Mouse (Mus musculus) kidney, adult 2 months (tissue): ENCODE measurements around the gene Wrb. TPM values are rescaled to one million over a fixed set of nuclear protein-coding genes. Genes with fewer than 3 reads are reported as not detected.

Experiments
- DNase-seq: peaks from one replicate; pipeline ENCODE4 v3.0.0; 2021
- H3K27ac ChIP-seq: fragments of 200-500 bp; 2 replicates; pipeline ENCODE4 v1.5.1; 2012; ENCODE audit warnings: low read depth, low read length, control low read depth, inconsistent platforms; ENCODE audit not compliant: insufficient read depth
- H3K27me3 ChIP-seq: fragments of 200-500 bp; replicated peaks from 2 replicates; pipeline ENCODE4 v1.6.1; 2012; ENCODE audit warnings: mild to moderate bottlenecking, moderate library complexity, low read length, inconsistent platforms; ENCODE audit not compliant: control insufficient read depth, insufficient read depth
- H3K36me3 ChIP-seq: fragments of 200-500 bp; 2 replicates; pipeline ENCODE4 v1.6.1; 2012; ENCODE audit warnings: mild to moderate bottlenecking, moderate library complexity, low read length, inconsistent platforms; ENCODE audit not compliant: control insufficient read depth, insufficient read depth
- H3K4me1 ChIP-seq: fragments of 200-500 bp; 2 replicates; pipeline ENCODE4 v1.6.1; 2011; ENCODE audit warnings: low read length; ENCODE audit not compliant: control insufficient read depth, insufficient read depth
- H3K4me3 ChIP-seq: fragments of 200-500 bp; 2 replicates; pipeline ENCODE4 v1.5.1; 2011; ENCODE audit warnings: mild to moderate bottlenecking, low read depth, low read length, control low read depth; ENCODE audit not compliant: insufficient read depth
- CTCF ChIP-seq: fragments of 200-500 bp; conservative IDR thresholded peaks from 2 replicates; pipeline ENCODE4 v1.5.1; 2011; ENCODE audit warnings: low read depth, mild to moderate bottlenecking, control low read depth, low read length, moderate library complexity, mixed read lengths; ENCODE audit not compliant: insufficient read depth, insufficient read length
- POLR2A ChIP-seq: fragments of 200-500 bp; IDR thresholded peaks from one replicate; pipeline ENCODE4 v1.6.1; 2011; ENCODE audit warnings: low read depth, low read length, control low read depth
- WGBS: fragments of 180-500 bp; shearing (Covaris S2); methylation state at CpG from one replicate; pipeline ENCODE4 v1.1.7; 2018; 5-methylcytosine and 5-hydroxymethylcytosine counted together
- polyA plus RNA-seq: library from polyadenylated mRNA; depleted of rRNA; stranded (reverse); fragments of >200 nt; gene quantifications from 2 replicates; pipeline ENCODE4 v1.2.3, GENCODE M21; 2012

Gene Wrb
- polyA plus RNA-seq, 1 experiment, result 46.9 TPM

DNA sequence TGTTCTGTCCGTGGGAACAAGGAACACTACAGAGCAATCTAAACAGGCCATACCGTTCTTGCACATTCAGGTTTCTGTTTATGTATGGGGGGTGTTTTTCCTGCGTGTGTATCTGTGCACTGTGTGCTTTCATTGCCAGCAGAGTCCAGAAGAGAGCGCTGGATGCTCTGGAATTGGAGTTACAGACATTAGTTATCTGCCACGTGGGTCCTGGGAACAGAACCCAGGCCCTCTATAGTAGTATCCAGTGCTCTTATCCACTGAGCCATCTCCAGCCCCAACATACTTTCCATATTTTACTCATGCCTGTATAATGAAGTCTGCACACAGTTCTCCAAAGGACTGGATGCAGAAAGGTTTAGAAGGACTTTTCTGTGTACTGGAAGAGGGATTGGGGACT lies 607 bp downstream of the Wrb start:
- Histone ChIP-seq H3K36me3 (no peaks in the 10 kb centered on the region), H3K4me3 (peak overlapping the region; percentile 76), H3K27me3 (no peaks in the 10 kb centered on the region), H3K27ac (no peak overlapping the region), H3K4me1 (peaks cover 3% of the 10 kb centered on the region; the same call in 1 of the 2 replicates)
- DNase-seq, result no peak
- WGBS, result 0% methylated on average over 5 of the region's 5 CpGs
- TF ChIP-seq CTCF (no peak), POLR2A (no peak)

GRCm38 (mm10) chr16:96148834-96149233 lies 3.6 kb downstream of the Wrb start:
- Histone ChIP-seq H3K4me3 (no peak overlapping the region), H3K27me3 (no peaks in the 10 kb centered on the region), H3K4me1 (peaks cover 3% of the 10 kb centered on the region; the same call in 1 of the 2 replicates), H3K27ac (no peak overlapping the region), H3K36me3 (no peaks in the 10 kb centered on the region)
- TF ChIP-seq POLR2A (no peak), CTCF (no peak)
- DNase-seq, result no peak
- WGBS, result 42% methylated on average over 6 of the region's 6 CpGs

DNA sequence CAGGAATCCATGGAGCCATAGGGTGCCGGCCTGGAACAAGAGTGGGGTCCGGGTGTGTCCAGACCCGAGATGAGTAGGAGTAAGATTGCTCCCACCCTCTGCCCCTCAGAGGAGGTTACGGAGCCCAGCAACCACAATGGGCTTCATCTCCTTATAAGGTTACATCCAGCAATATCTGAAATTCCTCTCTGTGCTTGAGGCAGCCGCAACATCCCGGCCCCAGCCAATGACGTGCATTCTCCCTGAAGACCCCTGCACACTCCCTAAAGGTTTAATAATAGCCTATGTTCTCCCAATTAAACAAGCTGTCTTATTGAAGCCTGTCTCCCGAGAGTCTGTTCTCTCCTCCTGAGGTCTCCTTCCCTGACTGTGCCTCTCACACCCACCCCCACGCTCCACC lies 4.1 kb downstream of the Wrb start:
- TF ChIP-seq CTCF, result no peak
- no peak for TF ChIP-seq POLR2A
- no peak overlapping the region for H3K27ac ChIP-seq
- H3K27me3 ChIP-seq, result no peaks in the 10 kb centered on the region
- H3K4me1 ChIP-seq, result peaks cover 3% of the 10 kb centered on the region; the same call in 1 of the 2 replicates
- H3K36me3 ChIP-seq, result no peaks in the 10 kb centered on the region
- WGBS, result 53% methylated on average over 9 of the region's 9 CpGs
- no peak for DNase-seq
- no peak overlapping the region for H3K4me3 ChIP-seq

DNA sequence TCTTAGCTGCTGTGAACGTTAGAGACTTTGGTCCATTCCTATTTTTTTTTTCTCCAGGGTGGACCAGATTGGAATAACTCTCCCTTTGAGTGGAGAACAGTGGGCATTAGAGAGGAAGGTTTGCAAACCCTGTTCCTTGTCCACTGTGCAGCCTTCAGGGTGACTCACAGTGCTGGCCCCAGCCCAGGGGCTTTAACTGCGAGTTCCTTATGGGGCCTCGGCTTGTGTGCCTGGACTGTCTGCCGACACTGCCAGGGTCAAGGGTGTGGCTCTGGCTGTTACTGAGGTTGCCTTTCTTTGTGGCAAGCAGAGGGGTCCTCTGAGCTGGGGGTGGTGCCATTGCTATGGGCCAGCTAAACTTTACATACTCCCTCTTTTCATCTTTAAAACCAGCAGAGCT lies 5.8 kb downstream of the Wrb start:
- Histone ChIP-seq H3K27me3 (no peaks in the 10 kb centered on the region), H3K4me3 (no peak overlapping the region), H3K27ac (no peak overlapping the region), H3K36me3 (no peaks in the 10 kb centered on the region), H3K4me1 (peaks cover under 1% of the 10 kb centered on the region; the same call in 1 of the 2 replicates)
- DNase-seq, result no peak
- WGBS, result 69% methylated on average over 4 of the region's 4 CpGs
- TF ChIP-seq POLR2A (no peak), CTCF (no peak)

DNA sequence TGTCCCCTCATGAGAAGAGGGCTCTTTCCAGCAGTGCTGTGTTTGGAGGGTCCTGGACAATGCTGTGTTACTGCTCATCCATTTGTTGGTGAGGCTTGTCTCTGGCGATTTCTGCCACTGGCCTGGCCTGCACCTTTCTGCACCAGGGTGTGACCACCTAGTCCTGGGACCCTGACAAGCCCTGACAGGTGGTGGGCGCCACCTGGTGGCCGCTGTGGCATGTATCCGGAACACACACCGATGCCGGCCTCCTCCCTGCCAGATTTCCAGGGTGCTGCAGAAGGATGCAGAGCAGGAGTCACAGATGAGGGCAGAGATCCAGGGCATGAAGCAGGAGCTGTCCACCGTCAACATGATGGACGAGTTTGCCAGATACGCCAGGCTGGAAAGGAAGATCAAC lies 6.3 kb downstream of the Wrb start:
- Histone ChIP-seq H3K4me1 (no peaks in the 10 kb centered on the region), H3K27me3 (no peaks in the 10 kb centered on the region), H3K36me3 (no peaks in the 10 kb centered on the region), H3K27ac (no peak overlapping the region), H3K4me3 (no peak overlapping the region)
- peak; percentile 70 for DNase-seq
- 12% methylated on average over 9 of the region's 9 CpGs for WGBS
- TF ChIP-seq POLR2A, result no peak
- TF ChIP-seq CTCF, result peak; percentile 82

DNA sequence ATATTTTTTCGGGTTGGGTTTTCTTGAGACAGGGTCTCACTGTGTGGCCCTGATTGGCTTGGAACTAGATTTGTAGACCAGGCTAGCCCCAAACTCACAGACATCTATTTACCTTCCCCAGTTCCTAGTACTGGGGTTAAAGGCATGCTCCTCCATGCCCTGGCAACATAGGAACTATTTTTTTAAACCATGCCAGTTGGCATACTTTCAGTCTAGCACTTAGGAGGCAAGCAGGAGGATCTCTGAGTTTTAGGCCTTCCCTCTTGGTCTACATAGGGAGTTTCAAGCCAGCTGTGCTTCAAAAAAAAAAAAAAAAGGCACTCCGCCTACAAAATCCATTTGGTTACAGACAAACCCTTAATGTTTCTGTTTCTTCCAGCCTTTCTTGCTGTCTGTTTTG lies 9.3 kb downstream of the Wrb start:
- 87% methylated on average over 2 of the region's 2 CpGs for WGBS
- no peak for DNase-seq
- Histone ChIP-seq H3K4me1 (no peaks in the 10 kb centered on the region), H3K36me3 (no peaks in the 10 kb centered on the region), H3K27me3 (no peaks in the 10 kb centered on the region), H3K27ac (no peak overlapping the region), H3K4me3 (no peak overlapping the region)
- no peak for TF ChIP-seq CTCF
- TF ChIP-seq POLR2A, result no peak

DNA sequence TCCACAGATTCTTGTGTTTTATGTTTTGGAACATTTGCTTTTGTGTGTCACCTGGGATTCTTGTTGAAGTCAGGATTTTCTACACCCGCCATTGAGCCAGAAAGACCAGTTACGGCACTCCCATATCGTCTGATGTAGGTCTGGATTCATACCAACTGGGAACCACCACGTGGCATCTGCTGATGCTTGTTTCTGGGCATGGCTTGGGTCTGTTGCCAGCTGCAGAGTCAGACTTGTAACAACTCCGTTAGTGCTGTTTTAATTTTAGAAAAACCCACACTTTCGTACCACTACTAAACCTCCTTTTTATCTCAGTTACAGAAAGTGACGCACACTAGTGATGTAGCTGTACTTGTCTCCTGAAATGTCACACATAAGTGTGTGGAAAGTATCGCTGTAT lies 10.8 kb downstream of the Wrb start:
- 86% methylated on average over 8 of the region's 8 CpGs for WGBS
- no peak for TF ChIP-seq POLR2A
- TF ChIP-seq CTCF, result no peak

More for the DNA sequence above, 10.8 kb downstream of the Wrb start:
- Histone ChIP-seq H3K4me3 (no peak overlapping the region), H3K27ac (no peak overlapping the region), H3K4me1 (no peaks in the 10 kb centered on the region), H3K36me3 (no peaks in the 10 kb centered on the region), H3K27me3 (no peaks in the 10 kb centered on the region)
- no peak for DNase-seq
